ENCODE assay signal across 29 mouse cellular contexts in genomic region chr5:65781769-65782715, GRCm38 (mm10). TPM values are rescaled to one million over a fixed set of nuclear protein-coding genes. Genes with fewer than 3 reads are reported as not detected.
A peak's percentile ranks its signal among the peaks of the same experiment; 100 is the strongest.
DNase-seq lines count a peak whose midpoint lies in the region; ATAC-seq and TF ChIP-seq lines count a peak whose summit lies in the region.
"Had no signal": no experiment of that assay in that cellular context is flagged by ENCODE, and none has a peak within 500 bp of the region (broad histone marks: within the 10 kb centered on the region; RNA-seq: fewer than 3 reads in every experiment).

No protein-coding gene starts in this region.

- peak; percentile 49 for ATAC-seq in intestine, postnatal 0 days
- no peak for ATAC-seq in intestine, embryonic 16.5 days
- peak; percentile 58 for ATAC-seq in inflammation-experienced regulatory T-cells, adult 6 months
- ATAC-seq: forebrain, embryonic 13.5 days; lung, postnatal 0 days; midbrain, embryonic 16.5 days; Patski had no signal

- H3K36me3 ChIP-seq in intestine, postnatal 0 days (ENCODE audit: control insufficient read depth, insufficient read depth) = peaks cover 17% of the 10 kb centered on the region
- H3K36me3 ChIP-seq in intestine, embryonic 16.5 days (ENCODE audit: control insufficient read depth, insufficient read depth, low read length) = no peaks in the 10 kb centered on the region
- peaks cover 5% of the 10 kb centered on the region; the same call in 1 of the 2 replicates for H3K36me3 ChIP-seq in spleen, adult 2 months (ENCODE audit: control insufficient read depth, insufficient read depth, low read length)

- no peaks in the 10 kb centered on the region; the same call in 1 of the 2 replicates for H3K4me1 ChIP-seq in intestine, postnatal 0 days (replicated peaks; ENCODE audit: control insufficient read depth, insufficient read depth, low read length)
- no peaks in the 10 kb centered on the region for H3K4me1 ChIP-seq in intestine, embryonic 16.5 days (ENCODE audit: control insufficient read depth, insufficient read depth, low read length)
- peaks cover 3% of the 10 kb centered on the region; the same call in 1 of the 2 replicates for H3K4me1 ChIP-seq in spleen, adult 2 months (ENCODE audit: control insufficient read depth, insufficient read depth, insufficient read length)
- H3K4me1 ChIP-seq: heart, embryonic 12.5 days; hindbrain, embryonic 13.5 days had no signal

- H3K27ac ChIP-seq in intestine, postnatal 0 days (ENCODE audit: low read depth, low read length) = peak overlapping the region; percentile 46; the same call in 1 of the 2 replicates
- H3K27ac ChIP-seq in intestine, embryonic 16.5 days (ENCODE audit: low read length) = no peak overlapping the region
- peak overlapping the region; percentile 66 for H3K27ac ChIP-seq in spleen, adult 2 months (ENCODE audit: insufficient read depth, low read length)
- H3K27ac ChIP-seq: forebrain, embryonic 13.5 days; hindbrain, embryonic 13.5 days; liver, embryonic 13.5 days; macrophage had no signal

- 0 out of 2 replicates have a peak overlapping the region, but pooled peaks have one; percentile 14 for H3K4me2 ChIP-seq in intestine, postnatal 0 days (replicated peaks; ENCODE audit: low read depth)
- no peak overlapping the region for H3K4me2 ChIP-seq in intestine, embryonic 16.5 days (ENCODE audit: low read depth, low read length)
- H3K4me2 ChIP-seq: forebrain, embryonic 13.5 days; heart, embryonic 12.5 days; hindbrain, embryonic 13.5 days; liver, embryonic 13.5 days had no signal

- TF ChIP-seq POLR2A in spleen, adult 2 months (IDR thresholded peaks at IDR 0.05; ENCODE audit: low read depth, low read length) = no peak

- no peak overlapping the region for H3K4me3 ChIP-seq in intestine, postnatal 0 days (ENCODE audit: low read depth, low read length)
- H3K4me3 ChIP-seq in intestine, embryonic 16.5 days (ENCODE audit: low read length) = no peak overlapping the region
- H3K4me3 ChIP-seq in spleen, adult 2 months (ENCODE audit: extremely low read depth, insufficient read depth, insufficient read length) = no peak overlapping the region
- H3K4me3 ChIP-seq: forebrain, embryonic 13.5 days; heart, embryonic 12.5 days; hindbrain, embryonic 13.5 days; liver, embryonic 13.5 days had no signal

- TF ChIP-seq CTCF in intestine, postnatal 0 days (IDR thresholded peaks at IDR 0.05; ENCODE audit: low read depth) = no peak
- TF ChIP-seq CTCF in spleen, adult 2 months (IDR thresholded peaks at IDR 0.05; ENCODE audit: extremely low read depth, insufficient read depth, insufficient read length, insufficient replicate concordance) = no peak

- no peak for DNase-seq in spleen, adult 2 months (ENCODE audit: low read depth in 1 of 2, low spot score in 2 of 2)
- no peak for DNase-seq in spleen, postnatal 36 days (ENCODE audit: low spot score in 2 of 2)
- DNase-seq in yolk sac, embryonic 10.5 days (ENCODE audit: low spot score) = peak; percentile 17
- no peak for DNase-seq in layer of hippocampus, postnatal 14 days (ENCODE audit: low spot score in 2 of 2)
- no peak for DNase-seq in layer of hippocampus, postnatal 25 days (ENCODE audit: extremely low spot score in 1 of 2, low spot score in 1 of 2)
- DNase-seq: adrenal gland, postnatal 10 days; cerebellum, adult 9-10 months; cerebellum, postnatal 36 days; gastrocnemius, postnatal 25 days; heart, adult 18-20 months; heart, postnatal 4 days; kidney, adult 2 months; kidney, postnatal 14 days; layer of hippocampus, adult 9-11 months; left cerebral cortex, postnatal 4 days; liver, embryonic 13.5 days; right cerebral cortex, adult 18-20 months; thymus, postnatal 4 days had no signal

- H3K9ac ChIP-seq in intestine, postnatal 0 days (ENCODE audit: low read depth, low read length) = no peak overlapping the region
- no peak overlapping the region for H3K9ac ChIP-seq in intestine, embryonic 16.5 days (ENCODE audit: low read depth, low read length)
- H3K9ac ChIP-seq: forebrain, embryonic 13.5 days; heart, embryonic 12.5 days; hindbrain, embryonic 13.5 days; liver, embryonic 13.5 days had no signal

- 62% methylated on average over 13 of the region's 13 CpGs for WGBS in intestine, postnatal 0 days
- 65% methylated on average over 13 of the region's 13 CpGs for WGBS in intestine, embryonic 16.5 days
- 64% methylated on average over 13 of the region's 13 CpGs for WGBS in spleen, adult 2 months

- H3K9me3 ChIP-seq in intestine, postnatal 0 days (ENCODE audit: control insufficient read depth) = no peaks in the 10 kb centered on the region
- H3K9me3 ChIP-seq in intestine, embryonic 16.5 days (ENCODE audit: control insufficient read depth, low read length) = no peaks in the 10 kb centered on the region
- H3K9me3 ChIP-seq: forebrain, embryonic 13.5 days; G1E; heart, embryonic 12.5 days; hindbrain, embryonic 13.5 days; liver, embryonic 13.5 days had no signal

- no peaks in the 10 kb centered on the region for H3K27me3 ChIP-seq in intestine, postnatal 0 days (replicated peaks; ENCODE audit: control insufficient read depth, insufficient read depth, low read length)
- no peaks in the 10 kb centered on the region for H3K27me3 ChIP-seq in intestine, embryonic 16.5 days (replicated peaks; ENCODE audit: control insufficient read depth, insufficient read depth, low read length)
- H3K27me3 ChIP-seq in spleen, adult 2 months (ENCODE audit: control insufficient read depth, insufficient read depth, low read length) = no peaks in the 10 kb centered on the region
- H3K27me3 ChIP-seq: forebrain, embryonic 13.5 days; heart, embryonic 12.5 days; hindbrain, embryonic 13.5 days; liver, embryonic 13.5 days; Patski had no signal

RNA-seq across cellular contexts. Expression of gene N4bp2, which starts 18.7 kb away (rescaled TPM):
- polyA plus RNA-seq in intestine, postnatal 0 days (2015; fragmentation: Nextera tagmentation; extraction: Ambion mirVana) = 12.1 and 13.3 TPM in 2 replicates
- 16.4 and 16.8 TPM in 2 replicates for polyA plus RNA-seq in intestine, embryonic 16.5 days (2015; fragmentation: Nextera tagmentation; extraction: Ambion mirVana)
- 7.3 and 8.7 TPM in 2 replicates for polyA plus RNA-seq in spleen, adult 2 months (2012; rRNA removed)
- 1 to 10 TPM; 4.6 to 8.5 (median 8.1) TPM for polyA plus RNA-seq in inflammation-experienced regulatory T-cells, adult 6 months (2017; shearing (Covaris generic))
- total RNA-seq in layer of hippocampus, postnatal 14 days (2021) = 10 to 100 TPM; 16.9 to 17.8 TPM
- 10 to 100 TPM; 11.4 to 11.5 TPM for total RNA-seq in layer of hippocampus, postnatal 25 days (2021)
